Mouse (Mus musculus): ENCODE data around the gene Glt28d2. TPM values are rescaled to one million over a fixed set of nuclear protein-coding genes. Genes with fewer than 3 reads are reported as not detected.

The Glt28d2 gene
- 2.9 and 4.0 TPM in 2 replicates for polyA plus RNA-seq (2012; rRNA removed; ENCODE audit: low replicate concordance)

DNA sequence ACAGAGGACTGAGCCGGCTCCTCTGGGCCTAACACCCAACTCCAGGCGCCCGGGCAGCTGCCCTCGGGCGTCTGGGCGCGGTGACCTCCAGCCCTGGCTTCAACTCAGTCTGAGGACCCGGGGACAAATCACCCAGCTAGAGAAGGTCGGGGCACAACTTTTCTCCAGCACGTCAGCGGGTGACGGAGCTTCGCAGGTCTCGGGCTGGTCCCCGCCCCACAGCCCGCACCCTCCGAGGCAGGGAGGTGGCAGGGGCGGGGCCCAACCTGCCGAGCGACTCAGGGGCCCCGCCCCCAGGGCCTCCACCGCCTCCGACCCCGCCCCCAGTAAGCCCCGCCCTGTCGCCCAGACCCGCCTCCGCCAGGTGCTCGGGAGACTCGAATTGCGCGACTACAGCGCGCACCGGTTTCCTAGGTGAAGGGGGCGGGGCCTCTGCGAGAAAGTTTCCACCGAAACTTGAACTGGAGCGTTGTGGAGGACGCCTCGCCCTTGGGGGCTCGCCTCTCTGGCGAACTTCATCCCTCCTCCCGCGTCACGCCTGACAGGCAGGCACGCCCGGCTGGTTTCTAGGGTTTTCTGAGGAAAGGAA is at the start of gene Glt28d2, which contains the start of gene Gm37240:
Glt28d2 (minus strand) TSS at position 278 of the 589 bp plus-strand sequence.
Gm37240 (minus strand) TSS at position 280 of the 589 bp plus-strand sequence.

Other genes starting within 250 kb of the Glt28d2 start
- gene Fam160a1, start 70.2 kb downstream of the Glt28d2 start, polyA plus RNA-seq (2012; rRNA removed; ENCODE audit: low replicate concordance): 23.0 and 31.8 TPM in 2 replicates
- 29.8 and 76.4 TPM in 2 replicates for gene Gm37240, start within 50 bp of the Glt28d2 start, polyA plus RNA-seq (2012; rRNA removed; ENCODE audit: low replicate concordance)
- gene Sh3d19, start 83.6 kb upstream of the Glt28d2 start, polyA plus RNA-seq (2012; rRNA removed; ENCODE audit: low replicate concordance): 51.4 and 86.1 TPM in 2 replicates
- not detected in 2 replicates for gene Prss48, start 115.0 kb upstream of the Glt28d2 start, polyA plus RNA-seq (2012; rRNA removed; ENCODE audit: low replicate concordance)